Mouse (Mus musculus) lung, embryonic 16.5 days (tissue): Measurements from ENCODE around the gene Dip2a. TPM values are rescaled to one million over a fixed set of nuclear protein-coding genes. Genes with fewer than 3 reads are reported as not detected.
A peak's percentile ranks its signal among the peaks of the same experiment; 100 is the strongest.

Experiments used
- ATAC-seq: fragments of 200-750 bp; cut with Nextera tagmentation; 2 replicates; pipeline ENCODE4 v1.8.0; 2017; ENCODE audit warnings: low read depth, mild to moderate bottlenecking, moderate library complexity
- H3K27ac ChIP-seq: fragments of 300-500 bp; sonication (generic); 2 replicates; pipeline ENCODE4 v1.5.1; 2014; ENCODE audit warnings: mild to moderate bottlenecking, control low read depth, low read length
- H3K27me3 ChIP-seq: fragments of 300-500 bp; sonication (generic); 2 replicates; pipeline ENCODE4 v1.6.1; 2014; ENCODE audit warnings: low read depth, low read length, mixed read lengths; ENCODE audit not compliant: control insufficient read depth, insufficient read depth
- H3K36me3 ChIP-seq: fragments of 300-500 bp; sonication (generic); 2 replicates; pipeline ENCODE4 v1.6.1; 2014; ENCODE audit warnings: low read length; ENCODE audit not compliant: control insufficient read depth, insufficient read depth
- H3K4me1 ChIP-seq: fragments of 300-500 bp; sonication (generic); replicated peaks from 2 replicates; pipeline ENCODE4 v1.6.1; 2014; ENCODE audit warnings: low read length, mixed read lengths; ENCODE audit not compliant: control insufficient read depth, insufficient read depth
- H3K4me2 ChIP-seq: fragments of 300-500 bp; sonication (generic); 2 replicates; pipeline ENCODE4 v1.6.1; 2014; ENCODE audit warnings: low read depth, low read length, control low read depth
- H3K4me3 ChIP-seq: fragments of 300-500 bp; sonication (generic); 2 replicates; pipeline ENCODE4 v1.5.1; 2014; ENCODE audit warnings: mild to moderate bottlenecking, low read length, control low read depth
- H3K9ac ChIP-seq: fragments of 300-500 bp; sonication (generic); 2 replicates; pipeline ENCODE4 v1.6.1; 2014; ENCODE audit warnings: low read length, control low read depth
- H3K9me3 ChIP-seq: fragments of 300-500 bp; sonication (generic); 2 replicates; pipeline ENCODE4 v1.6.1; 2016; ENCODE audit warnings: low read length; ENCODE audit not compliant: control insufficient read depth
- WGBS: fragments of 180-500 bp; shearing (Covaris S2); extraction: QIAGEN DNeasy Blood & Tissue Kit; methylation state at CpG from one replicate; pipeline ENCODE4 v1.1.7; 2014; 5-methylcytosine and 5-hydroxymethylcytosine counted together
- polyA plus RNA-seq: library from polyadenylated mRNA; unstranded; fragments of >200 nt; fragmentation: Nextera tagmentation; extraction: Ambion mirVana; gene quantifications from 2 replicates; pipeline ENCODE4 v1.2.1, GENCODE M21; 2015

The Dip2a gene
- 12.5 and 12.9 TPM in 2 replicates for polyA plus RNA-seq

GRCm38 (mm10) chr10:76344711-76345539 lies at the start of gene Dip2a:
Dip2a (minus strand) TSS chr10:76345291.
- under 1% methylated on average over 82 of the region's 94 CpGs for WGBS
- Histone ChIP-seq H3K9ac (peak within 1 kb of the TSS; percentile 94), H3K9me3 (no peaks in the 10 kb centered on the region), H3K36me3 (no peaks in the 10 kb centered on the region), H3K27me3 (no peaks in the 10 kb centered on the region), H3K27ac (peak within 1 kb of the TSS; percentile 73), H3K4me3 (peak within 1 kb of the TSS; percentile 93), H3K4me1 (peaks cover 19% of the 10 kb centered on the region), H3K4me2 (peak within 1 kb of the TSS; percentile 85)
- ATAC-seq, result peak; percentile 96

GRCm38 (mm10) chr10:76392596-76392995 lies 47.5 kb upstream of the Dip2a start:
- no peak overlapping the region for H3K27ac ChIP-seq

GRCm38 (mm10) chr10:76391786-76392185 lies 46.7 kb upstream of the Dip2a start:
- 82% methylated on average over 9 of the region's 9 CpGs for WGBS
- no peaks in the 10 kb centered on the region for H3K27me3 ChIP-seq

More at GRCm38 (mm10) chr10:76392596-76392995, 47.5 kb upstream of the Dip2a start:
- H3K4me3 ChIP-seq, result no peak overlapping the region
- no peaks in the 10 kb centered on the region for H3K27me3 ChIP-seq
- peaks cover 34% of the 10 kb centered on the region for H3K36me3 ChIP-seq
- no peak overlapping the region for H3K4me2 ChIP-seq
- H3K9me3 ChIP-seq, result no peaks in the 10 kb centered on the region
- WGBS, result 91% methylated on average over 12 of the region's 12 CpGs
- H3K4me1 ChIP-seq, result no peaks in the 10 kb centered on the region
- ATAC-seq, result no peak
- H3K9ac ChIP-seq, result no peak overlapping the region

GRCm38 (mm10) chr10:76391166-76391565 lies 46.1 kb upstream of the Dip2a start:
- ATAC-seq, result no peak
- H3K4me2 ChIP-seq, result no peak overlapping the region
- no peak overlapping the region for H3K27ac ChIP-seq
- H3K9ac ChIP-seq, result no peak overlapping the region
- no peaks in the 10 kb centered on the region for H3K9me3 ChIP-seq
- H3K4me1 ChIP-seq, result no peaks in the 10 kb centered on the region
- WGBS, result 96% methylated on average over 9 of the region's 9 CpGs
- H3K36me3 ChIP-seq, result peaks cover 34% of the 10 kb centered on the region
- no peaks in the 10 kb centered on the region for H3K27me3 ChIP-seq
- H3K4me3 ChIP-seq, result no peak overlapping the region

More at GRCm38 (mm10) chr10:76391786-76392185, 46.7 kb upstream of the Dip2a start:
- no peak overlapping the region for H3K9ac ChIP-seq
- H3K9me3 ChIP-seq, result no peaks in the 10 kb centered on the region
- H3K4me1 ChIP-seq, result no peaks in the 10 kb centered on the region
- H3K4me2 ChIP-seq, result no peak overlapping the region
- no peak overlapping the region for H3K27ac ChIP-seq
- no peak for ATAC-seq
- no peak overlapping the region for H3K4me3 ChIP-seq
- peaks cover 38% of the 10 kb centered on the region for H3K36me3 ChIP-seq

GRCm38 (mm10) chr10:76374981-76375380 lies 29.9 kb upstream of the Dip2a start:
- Histone ChIP-seq H3K9ac (no peak overlapping the region), H3K36me3 (peaks cover 41% of the 10 kb centered on the region), H3K4me2 (no peak overlapping the region), H3K4me3 (no peak overlapping the region), H3K9me3 (no peaks in the 10 kb centered on the region), H3K4me1 (no peaks in the 10 kb centered on the region), H3K27ac (no peak overlapping the region), H3K27me3 (no peaks in the 10 kb centered on the region)
- ATAC-seq, result no peak
- 94% methylated on average over 18 of the region's 18 CpGs for WGBS

GRCm38 (mm10) chr10:76371736-76372135 lies 26.6 kb upstream of the Dip2a start:
- Histone ChIP-seq H3K4me2 (no peak overlapping the region), H3K27ac (no peak overlapping the region), H3K36me3 (peaks cover 42% of the 10 kb centered on the region), H3K9me3 (no peaks in the 10 kb centered on the region), H3K4me1 (no peaks in the 10 kb centered on the region), H3K9ac (no peak overlapping the region), H3K4me3 (no peak overlapping the region), H3K27me3 (no peaks in the 10 kb centered on the region)
- ATAC-seq, result no peak
- WGBS, result 73% methylated on average over 3 of the region's 3 CpGs

- no peaks in the 10 kb centered on the region for H3K27me3 ChIP-seq
- 90% methylated on average over 13 of the region's 13 CpGs for WGBS
- H3K4me1 ChIP-seq, result no peaks in the 10 kb centered on the region
- H3K4me3 ChIP-seq, result no peak overlapping the region
- H3K9me3 ChIP-seq, result no peaks in the 10 kb centered on the region
- no peak overlapping the region for H3K9ac ChIP-seq
- ATAC-seq, result no peak
- no peak overlapping the region for H3K27ac ChIP-seq
- no peak overlapping the region for H3K4me2 ChIP-seq
- peaks cover 44% of the 10 kb centered on the region for H3K36me3 ChIP-seq
These were observed 23.7 kb upstream of the Dip2a start for GRCm38 (mm10) chr10:76368766-76369165.

GRCm38 (mm10) chr10:76363233-76363632 lies 18.1 kb upstream of the Dip2a start:
- H3K9me3 ChIP-seq, result no peaks in the 10 kb centered on the region
- H3K9ac ChIP-seq, result no peak overlapping the region
- H3K36me3 ChIP-seq, result peaks cover 22% of the 10 kb centered on the region
- no peaks in the 10 kb centered on the region for H3K4me1 ChIP-seq
- no peak for ATAC-seq
- H3K27ac ChIP-seq, result no peak overlapping the region
- WGBS, result 53% methylated on average over 3 of the region's 3 CpGs
- H3K4me2 ChIP-seq, result no peak overlapping the region
- H3K27me3 ChIP-seq, result no peaks in the 10 kb centered on the region
- H3K4me3 ChIP-seq, result no peak overlapping the region

- Histone ChIP-seq H3K9me3 (no peaks in the 10 kb centered on the region), H3K9ac (no peak overlapping the region), H3K4me2 (no peak overlapping the region), H3K4me3 (no peak overlapping the region), H3K27ac (no peak overlapping the region), H3K4me1 (no peaks in the 10 kb centered on the region), H3K36me3 (peaks cover 25% of the 10 kb centered on the region), H3K27me3 (no peaks in the 10 kb centered on the region)
- no peak for ATAC-seq
- 73% methylated on average over 5 of the region's 5 CpGs for WGBS
These were observed 13.4 kb upstream of the Dip2a start for GRCm38 (mm10) chr10:76358468-76358867.
